Mouse (Mus musculus) kidney, embryonic 16.5 days (tissue): ENCODE results near the gene Fzd7. TPM values are rescaled to one million over a fixed set of nuclear protein-coding genes. Genes with fewer than 3 reads are reported as not detected.
"Not testable (repeated sequence)": the region's sequence is repeated elsewhere in the genome, so short reads cannot be mapped to it uniquely, and the experiment has no call there.

Source experiments
- ATAC-seq: fragments of 200-750 bp; cut with Nextera tagmentation; 2 replicates; pipeline ENCODE4 v1.8.0; 2017; ENCODE audit warnings: moderate TSS enrichment; ENCODE audit not compliant: low FRiP score, low TSS enrichment
- H3K27ac ChIP-seq: fragments of 300-500 bp; sonication (generic); 2 replicates; pipeline ENCODE4 v1.5.1; 2014; ENCODE audit warnings: low read length
- H3K27me3 ChIP-seq: fragments of 300-500 bp; sonication (generic); 2 replicates; pipeline ENCODE4 v1.6.1; 2014; ENCODE audit warnings: low read length, control low read depth, mixed read lengths; ENCODE audit not compliant: insufficient read depth
- H3K36me3 ChIP-seq: fragments of 300-500 bp; sonication (generic); 2 replicates; pipeline ENCODE4 v1.6.1; 2014; ENCODE audit warnings: low read length, control low read depth, mixed read lengths; ENCODE audit not compliant: insufficient read depth
- H3K4me1 ChIP-seq: fragments of 300-500 bp; sonication (generic); 2 replicates; pipeline ENCODE4 v1.6.1; 2014; ENCODE audit warnings: low read length, control low read depth, mixed read lengths; ENCODE audit not compliant: insufficient read depth
- H3K4me2 ChIP-seq: fragments of 300-500 bp; sonication (generic); replicated peaks from 2 replicates; pipeline ENCODE4 v1.6.1; 2014; ENCODE audit warnings: low read depth, low read length
- H3K4me3 ChIP-seq: fragments of 300-500 bp; sonication (generic); 2 replicates; pipeline ENCODE4 v1.5.1; 2014; ENCODE audit warnings: mild to moderate bottlenecking, low read length
- H3K9ac ChIP-seq: fragments of 300-500 bp; sonication (generic); replicated peaks from 2 replicates; pipeline ENCODE4 v1.6.1; 2014; ENCODE audit warnings: low read length
- H3K9me3 ChIP-seq: fragments of 300-500 bp; sonication (generic); 2 replicates; pipeline ENCODE4 v1.6.1; 2016; ENCODE audit warnings: low read length, control low read depth
- WGBS: fragments of 180-500 bp; shearing (Covaris S2); extraction: QIAGEN DNeasy Blood & Tissue Kit; methylation state at CpG from one replicate; pipeline ENCODE4 v1.1.7; 2014; 5-methylcytosine and 5-hydroxymethylcytosine counted together
- polyA plus RNA-seq: library from polyadenylated mRNA; unstranded; fragments of >200 nt; fragmentation: Nextera tagmentation; extraction: Ambion mirVana; gene quantifications from 2 replicates; pipeline ENCODE4 v1.2.1, GENCODE M21; 2015

Fzd7 gene
- polyA plus RNA-seq: 16.0 and 18.2 TPM in 2 replicates

DNA sequence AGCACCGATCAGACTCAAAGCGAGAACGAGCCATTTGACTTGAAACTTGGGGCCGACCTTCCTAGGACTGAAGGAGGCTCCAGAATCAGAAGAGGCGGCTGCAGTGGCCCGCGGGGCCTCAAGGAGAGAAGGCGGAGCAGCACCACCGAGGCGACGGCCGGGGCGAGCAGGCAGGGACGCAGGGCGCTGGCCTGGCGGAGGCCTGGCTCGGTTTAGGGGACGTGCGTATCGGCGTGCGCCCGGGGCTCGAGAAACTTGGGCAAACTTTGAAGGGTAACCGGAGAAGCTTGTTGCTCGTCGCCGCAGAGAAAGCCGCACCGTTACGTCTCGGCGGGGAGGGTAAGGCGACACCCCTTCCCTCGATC lies at the start of gene Fzd7:
TSS of gene Fzd7 (plus strand) at position 94 of the 365 bp plus-strand sequence.
- Histone ChIP-seq H3K4me3 (peak within 1 kb of the TSS; percentile 82), H3K27me3 (no peaks in the 10 kb centered on the region), H3K36me3 (no peaks in the 10 kb centered on the region; the same call in 1 of the 2 replicates), H3K27ac (peak within 1 kb of the TSS; percentile 98), H3K9me3 (no peaks in the 10 kb centered on the region), H3K4me2 (peak within 1 kb of the TSS; percentile 87), H3K4me1 (peaks cover 37% of the 10 kb centered on the region), H3K9ac (peak within 1 kb of the TSS; percentile 93)
- under 1% methylated on average over 35 of the region's 35 CpGs for WGBS
- ATAC-seq: peak; percentile 36

DNA sequence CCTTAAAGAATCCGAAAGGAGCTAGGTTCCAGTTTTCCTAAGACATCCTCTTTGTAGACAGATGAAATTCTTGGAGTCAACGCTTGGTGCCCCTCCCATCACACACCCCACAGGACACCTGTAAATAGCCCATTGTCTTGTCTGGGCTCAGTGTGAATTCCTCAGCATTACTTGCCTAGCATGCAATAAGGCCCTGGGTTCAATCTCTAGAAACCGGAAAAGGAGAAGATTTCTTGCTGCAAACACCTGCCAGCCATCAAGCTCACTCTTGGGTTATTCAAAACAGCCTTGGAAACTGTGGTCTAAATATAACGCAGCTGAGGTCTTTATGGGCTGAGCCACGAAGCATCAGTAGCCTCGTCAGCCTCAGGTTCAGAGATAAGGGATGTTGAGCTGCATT lies 48.9 kb upstream of the Fzd7 start:
- no peak for ATAC-seq
- no peak overlapping the region for H3K4me3 ChIP-seq
- no peaks in the 10 kb centered on the region for H3K36me3 ChIP-seq
- no peaks in the 10 kb centered on the region for H3K9me3 ChIP-seq
- H3K4me1 ChIP-seq: peaks cover 15% of the 10 kb centered on the region
- H3K27ac ChIP-seq: no peak overlapping the region
- 77% methylated on average over 6 of the region's 6 CpGs for WGBS
- no peak overlapping the region for H3K9ac ChIP-seq
- H3K27me3 ChIP-seq: no peaks in the 10 kb centered on the region
- no peak overlapping the region for H3K4me2 ChIP-seq

DNA sequence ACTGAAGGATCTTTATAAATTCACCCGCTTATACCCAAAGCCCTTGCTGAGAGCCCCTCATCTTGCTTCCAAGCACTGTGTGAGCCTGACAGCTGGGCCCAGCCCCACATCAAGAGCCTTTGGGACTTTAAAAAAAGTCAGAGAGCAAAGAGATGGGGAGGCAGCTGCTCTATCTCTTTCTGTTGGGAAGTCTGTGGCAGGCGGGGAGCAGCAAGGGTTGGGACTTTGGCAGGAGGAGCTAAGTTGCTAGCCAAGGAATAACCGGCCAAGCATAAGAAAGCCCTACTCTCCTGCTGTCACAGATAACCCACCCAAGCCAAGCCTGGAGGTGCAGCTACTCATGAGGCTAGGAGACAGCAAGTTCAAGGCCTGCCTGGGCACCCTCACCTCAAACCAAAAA lies 48.2 kb upstream of the Fzd7 start:
- peak; percentile 69 for ATAC-seq
- Histone ChIP-seq H3K27ac (no peak overlapping the region), H3K27me3 (no peaks in the 10 kb centered on the region), H3K9ac (no peak overlapping the region), H3K4me1 (peaks cover 15% of the 10 kb centered on the region), H3K36me3 (no peaks in the 10 kb centered on the region), H3K4me2 (no peak overlapping the region), H3K9me3 (no peaks in the 10 kb centered on the region), H3K4me3 (no peak overlapping the region)
- WGBS: 60% methylated on average over 3 of the region's 3 CpGs

DNA sequence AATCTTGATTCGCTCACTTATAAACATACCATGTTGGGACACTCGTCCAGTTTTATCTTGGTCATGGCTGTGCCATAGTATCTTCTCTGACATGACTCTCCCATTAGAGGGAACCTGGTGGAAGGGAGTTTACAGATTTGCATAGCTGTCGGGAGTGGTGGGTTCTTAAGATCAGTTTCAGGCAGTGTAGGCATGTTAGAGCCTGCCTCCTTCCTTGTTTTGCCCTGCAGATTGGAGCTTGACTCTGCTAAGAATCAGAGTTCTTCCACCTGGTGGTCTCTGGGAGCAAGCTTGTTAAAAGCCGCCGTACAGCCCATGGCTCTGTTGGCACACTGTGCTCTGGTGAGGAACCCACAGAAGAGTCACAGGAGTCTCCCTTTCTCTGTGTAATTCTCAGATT lies 47.0 kb upstream of the Fzd7 start:
- Histone ChIP-seq H3K9ac (no peak overlapping the region), H3K9me3 (no peaks in the 10 kb centered on the region), H3K4me3 (no peak overlapping the region), H3K4me1 (peaks cover 19% of the 10 kb centered on the region), H3K27me3 (no peaks in the 10 kb centered on the region), H3K36me3 (no peaks in the 10 kb centered on the region), H3K4me2 (no peak overlapping the region), H3K27ac (no peak overlapping the region)
- ATAC-seq: no peak
- 80% methylated on average over 5 of the region's 5 CpGs for WGBS

DNA sequence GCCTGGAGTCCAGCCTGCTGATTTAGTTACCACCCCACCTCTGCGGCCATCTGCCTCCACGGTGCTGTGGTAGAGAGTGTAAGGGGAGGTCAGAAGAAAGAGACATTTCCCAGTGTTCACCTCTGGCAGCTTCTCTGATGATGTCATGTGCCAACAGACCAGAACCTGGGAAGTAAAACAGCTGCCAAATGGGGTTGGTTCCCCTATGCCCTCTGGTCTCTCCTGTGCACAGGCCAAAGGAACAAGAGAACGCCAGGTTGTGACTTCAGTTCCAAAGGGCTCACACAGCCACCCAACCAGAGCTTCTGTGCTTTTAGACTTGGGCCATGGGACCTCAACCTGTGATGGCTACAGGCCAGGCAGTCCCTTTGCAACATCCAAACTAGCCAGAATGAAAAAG lies 45.9 kb upstream of the Fzd7 start:
- Histone ChIP-seq H3K27ac (no peak overlapping the region), H3K4me3 (no peak overlapping the region), H3K9ac (no peak overlapping the region), H3K4me1 (peaks cover 13% of the 10 kb centered on the region), H3K36me3 (no peaks in the 10 kb centered on the region), H3K27me3 (no peaks in the 10 kb centered on the region), H3K9me3 (no peaks in the 10 kb centered on the region), H3K4me2 (no peak overlapping the region)
- no peak for ATAC-seq
- WGBS: 77% methylated on average over 3 of the region's 3 CpGs

DNA sequence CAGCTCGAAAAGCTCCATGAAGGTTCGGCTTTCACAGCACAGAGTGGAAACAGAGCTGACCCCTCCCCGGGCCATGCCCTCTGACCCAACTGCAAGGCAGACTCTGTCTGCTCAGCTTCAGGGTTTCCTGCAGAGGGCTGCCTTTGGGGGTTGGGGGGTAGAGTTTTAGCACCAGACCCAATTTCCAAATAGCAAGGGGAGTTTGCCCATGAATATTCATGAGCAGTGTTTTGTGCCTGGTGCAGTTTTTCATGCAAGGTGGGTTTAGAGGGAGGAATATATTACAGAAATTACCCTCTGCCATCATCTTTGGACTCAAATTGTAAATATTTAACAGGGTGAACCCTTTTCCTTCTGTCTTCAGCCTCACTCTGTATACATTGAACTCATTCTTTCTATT lies 44.3 kb upstream of the Fzd7 start:
- H3K9ac ChIP-seq: no peak overlapping the region
- H3K27me3 ChIP-seq: no peaks in the 10 kb centered on the region
- peak overlapping the region; percentile 87 for H3K27ac ChIP-seq
- no peaks in the 10 kb centered on the region for H3K9me3 ChIP-seq
- 33% methylated on average over 3 of the region's 3 CpGs for WGBS
- no peaks in the 10 kb centered on the region for H3K36me3 ChIP-seq
- peak; percentile 60; the same call in 1 of the 2 replicates for ATAC-seq
- H3K4me2 ChIP-seq: 0 out of 2 replicates have a peak overlapping the region, but pooled peaks have one; percentile 5
- H3K4me1 ChIP-seq: peaks cover 13% of the 10 kb centered on the region
- no peak overlapping the region for H3K4me3 ChIP-seq

DNA sequence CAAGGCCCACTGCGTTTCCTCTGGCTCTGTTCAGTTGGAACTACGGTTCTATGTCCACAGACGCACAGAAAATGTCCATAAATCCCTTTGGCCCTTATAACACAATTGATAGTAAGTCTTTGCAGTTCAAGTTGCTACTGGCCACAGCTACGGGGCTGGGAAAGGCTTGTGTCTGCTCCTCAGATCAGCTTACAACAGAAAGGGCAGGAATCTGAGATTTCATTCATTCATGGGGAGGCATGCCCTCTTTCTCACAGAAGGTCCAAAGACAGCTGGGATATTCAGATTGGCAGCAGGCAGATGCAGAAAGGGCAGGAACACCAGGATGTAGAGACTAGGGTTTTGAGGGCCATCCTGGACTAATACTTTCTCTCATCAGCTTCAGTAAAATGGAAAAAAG lies 43.9 kb upstream of the Fzd7 start:
- H3K36me3 ChIP-seq: no peaks in the 10 kb centered on the region
- H3K9me3 ChIP-seq: no peaks in the 10 kb centered on the region
- H3K27me3 ChIP-seq: no peaks in the 10 kb centered on the region
- peaks cover 13% of the 10 kb centered on the region for H3K4me1 ChIP-seq
- 44% methylated on average over 4 of the region's 4 CpGs for whole genome bisulfite sequencing
- H3K4me2 ChIP-seq: 0 out of 2 replicates have a peak overlapping the region, but pooled peaks have one; percentile 5
- H3K27ac ChIP-seq: peak overlapping the region; percentile 87
- no peak; the same call in 1 of the 2 replicates for ATAC-seq
- no peak overlapping the region for H3K4me3 ChIP-seq
- no peak overlapping the region for H3K9ac ChIP-seq

DNA sequence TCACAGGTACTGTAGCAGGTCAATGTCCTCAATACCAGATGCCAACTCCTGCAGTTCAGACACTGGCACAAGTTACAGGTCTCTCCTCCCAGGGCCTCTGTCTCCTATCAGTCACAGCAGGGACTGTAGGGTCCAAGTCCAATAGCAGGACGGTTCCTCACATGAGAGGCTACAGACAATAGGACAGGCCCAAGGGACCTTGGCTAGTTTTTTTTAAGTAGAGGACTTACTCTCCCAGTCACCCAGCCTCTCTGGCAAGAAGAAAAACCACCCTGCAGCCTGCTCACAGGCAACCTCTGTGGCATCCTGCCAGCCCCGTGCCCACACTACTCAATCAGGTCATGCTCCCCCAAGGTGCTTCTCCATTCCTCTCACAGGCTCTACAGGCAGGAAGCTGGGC lies 43.0 kb upstream of the Fzd7 start:
- no peaks in the 10 kb centered on the region for H3K9me3 ChIP-seq
- H3K4me2 ChIP-seq: no peak overlapping the region
- no peak overlapping the region for H3K4me3 ChIP-seq
- H3K27ac ChIP-seq: no peak overlapping the region
- no peak for ATAC-seq
- no peaks in the 10 kb centered on the region for H3K36me3 ChIP-seq
- 74% methylated on average over 2 of the region's 2 CpGs for WGBS
- H3K27me3 ChIP-seq: no peaks in the 10 kb centered on the region
- peaks cover 13% of the 10 kb centered on the region for H3K4me1 ChIP-seq
- no peak overlapping the region for H3K9ac ChIP-seq

DNA sequence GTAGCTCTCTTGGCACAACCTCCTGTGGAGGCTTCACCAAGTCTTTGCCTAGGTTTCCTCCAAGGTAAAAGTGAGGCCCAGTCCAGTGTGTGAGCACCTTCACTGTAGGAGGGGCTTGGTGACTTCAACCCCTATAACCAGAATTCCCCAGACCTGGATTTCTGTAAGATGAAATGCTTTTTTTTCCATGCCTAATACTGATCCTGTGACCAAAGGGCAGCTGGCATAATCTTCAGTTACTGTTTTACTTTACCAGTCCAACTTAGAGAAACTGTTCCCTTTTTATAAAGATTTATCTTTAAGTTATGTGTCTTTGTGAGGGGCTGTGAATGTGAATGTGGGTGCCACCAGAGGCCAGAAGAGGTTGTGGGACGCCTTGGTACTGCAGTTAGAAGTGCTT lies 42.3 kb upstream of the Fzd7 start:
- Histone ChIP-seq H3K9me3 (no peaks in the 10 kb centered on the region), H3K36me3 (no peaks in the 10 kb centered on the region), H3K4me1 (peaks cover 13% of the 10 kb centered on the region), H3K4me3 (no peak overlapping the region), H3K9ac (no peak overlapping the region), H3K27me3 (no peaks in the 10 kb centered on the region), H3K4me2 (no peak overlapping the region), H3K27ac (no peak overlapping the region)
- no peak for ATAC-seq
- WGBS: 77% methylated on average over 1 of the region's 1 CpGs

DNA sequence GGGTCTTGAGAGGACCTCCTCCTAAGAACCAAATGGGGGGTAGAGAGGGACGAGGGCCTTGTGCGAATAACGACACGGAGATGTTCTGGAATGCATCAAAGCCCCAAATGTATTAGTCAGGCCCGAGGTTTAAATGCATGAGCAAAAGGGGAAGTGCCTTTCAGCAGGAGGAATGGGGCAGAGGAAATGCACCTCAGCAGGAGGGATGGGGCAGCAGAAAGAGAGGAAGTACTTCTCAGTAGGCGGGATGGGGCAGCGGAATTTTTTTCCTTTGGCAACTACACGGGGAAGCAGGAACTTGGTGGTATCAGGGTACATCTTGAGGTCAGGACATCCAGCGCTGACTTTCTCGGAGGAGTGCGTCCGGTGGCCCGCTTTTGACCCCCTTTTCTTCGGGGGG lies 39.5 kb upstream of the Fzd7 start:
- not testable (repeated sequence) for H3K4me3 ChIP-seq, H3K9me3 ChIP-seq, H3K4me2 ChIP-seq, ATAC-seq, H3K27me3 ChIP-seq, H3K36me3 ChIP-seq, H3K27ac ChIP-seq, H3K9ac ChIP-seq
- WGBS: 93% methylated on average over 14 of the region's 14 CpGs
- peaks cover 13% of the 10 kb centered on the region for H3K4me1 ChIP-seq
